Mouse (Mus musculus): Measurements from ENCODE around the gene Rpl23.

Rpl23 gene

DNA sequence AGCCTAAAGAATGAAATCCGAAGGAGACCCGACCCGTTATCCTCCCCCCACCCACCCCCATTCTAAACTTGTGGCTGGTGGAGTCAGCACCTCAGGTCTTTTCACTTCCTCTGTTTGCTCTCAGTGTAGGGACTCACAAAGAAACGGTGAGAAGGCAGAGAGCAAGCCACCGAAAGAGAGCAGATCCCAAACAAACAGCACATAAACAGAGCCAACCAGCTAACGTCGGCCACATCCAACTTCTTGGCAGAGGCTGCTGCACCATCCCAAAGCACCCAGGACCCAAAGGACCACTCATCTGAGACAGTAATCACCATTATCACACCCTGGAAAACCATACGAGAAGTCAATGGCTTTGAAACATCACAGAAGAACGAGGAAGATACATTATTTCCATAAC, 38.8 kb downstream of the Rpl23 start:
- in situ Hi-C loops (cut with MboI; ENCODE audit: low pct_unique_long_range_greater_than_20kb in 1 of 2, low sequenced_read_pairs in 2 of 2, unreplicated experiment in 1 of 2): no loop called here

- in situ Hi-C loops (cut with MboI; ENCODE audit: low pct_unique_long_range_greater_than_20kb in 1 of 2, low sequenced_read_pairs in 2 of 2, unreplicated experiment in 1 of 2): no loop called here
Measured at GRCm38 (mm10) chr11:97742591-97742990, 39.6 kb downstream of the Rpl23 start.

GRCm38 (mm10) chr11:97742157-97742556, 40.1 kb downstream of the Rpl23 start:
- in situ Hi-C loops (cut with MboI; ENCODE audit: low pct_unique_long_range_greater_than_20kb in 1 of 2, low sequenced_read_pairs in 2 of 2, unreplicated experiment in 1 of 2): no loop called here

- in situ Hi-C loops (cut with MboI; ENCODE audit: low pct_unique_long_range_greater_than_20kb in 1 of 2, low sequenced_read_pairs in 2 of 2, unreplicated experiment in 1 of 2): no loop called here
Measured at GRCm38 (mm10) chr11:97740190-97740589, 42.0 kb downstream of the Rpl23 start.

DNA sequence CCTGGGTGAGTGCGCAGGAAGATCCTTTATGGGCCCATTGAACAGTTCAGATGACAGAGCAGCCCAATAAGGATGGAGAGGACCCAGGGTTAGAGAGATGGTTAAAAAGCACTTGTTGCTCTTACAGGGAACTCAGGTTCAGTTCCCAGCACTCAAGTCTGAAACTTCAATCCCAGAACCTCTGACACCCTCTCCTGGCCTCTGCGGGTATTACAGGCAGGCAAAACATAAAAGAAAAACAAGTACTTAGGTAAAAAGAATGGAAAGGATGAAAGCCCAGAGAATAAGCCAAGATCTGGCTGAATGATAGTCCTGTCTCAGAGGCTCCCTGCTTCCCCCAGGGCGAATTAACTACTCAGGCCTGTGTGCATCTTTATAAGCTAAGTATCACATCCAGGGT, 43.1 kb downstream of the Rpl23 start:
- in situ Hi-C loops (cut with MboI; ENCODE audit: low pct_unique_long_range_greater_than_20kb in 1 of 2, low sequenced_read_pairs in 2 of 2, unreplicated experiment in 1 of 2): loop anchor here in 1 of 2 experiments (5.0 kb wide), 1 partner anchor 37 kb away; the partner anchor contains the start of genes Pcgf2 and Psmb3

DNA sequence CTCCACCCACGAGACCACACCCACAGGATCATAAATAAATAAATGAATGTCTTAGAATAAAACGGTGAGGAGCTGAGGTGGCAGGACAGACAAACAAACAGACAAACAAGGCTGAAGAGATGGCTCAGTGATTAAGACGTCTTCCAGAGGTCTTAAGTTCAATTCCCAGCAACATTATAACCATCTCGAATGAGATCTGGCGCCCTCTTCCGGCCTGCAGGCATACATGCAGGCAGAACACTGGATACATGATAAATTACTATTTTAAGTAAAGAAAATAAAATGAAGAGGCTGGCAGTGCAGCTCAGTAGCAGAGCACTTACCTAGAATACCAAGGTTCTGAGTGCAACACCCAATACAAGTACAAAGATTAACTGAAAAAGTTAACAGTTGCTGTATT, 43.5 kb downstream of the Rpl23 start:
- in situ Hi-C loops (cut with MboI; ENCODE audit: low pct_unique_long_range_greater_than_20kb in 1 of 2, low sequenced_read_pairs in 2 of 2, unreplicated experiment in 1 of 2): loop anchor here in 1 of 2 experiments (5.0 kb wide), 1 partner anchor 36 kb away; the partner anchor contains the start of genes Pcgf2 and Psmb3

DNA sequence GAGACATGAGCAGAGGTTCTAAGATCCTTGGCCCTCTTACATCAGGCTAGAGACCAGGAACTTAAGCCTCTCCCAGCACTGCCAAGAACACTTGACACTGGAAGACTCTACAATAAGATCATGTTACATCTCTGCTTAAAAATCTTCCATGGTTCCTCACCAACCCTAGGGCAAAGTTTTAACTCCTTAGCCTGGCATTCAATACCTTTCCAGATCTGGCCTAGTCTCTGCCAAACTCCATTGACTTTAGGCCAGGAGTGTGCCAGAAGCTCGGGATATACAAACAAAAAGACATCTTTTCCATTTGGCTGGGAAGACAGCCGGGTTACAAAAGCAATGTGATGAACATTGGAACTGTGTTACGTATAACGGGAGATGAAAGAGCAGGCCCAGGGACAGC, 44.6 kb downstream of the Rpl23 start:
- in situ Hi-C loops (cut with MboI; ENCODE audit: low pct_unique_long_range_greater_than_20kb in 1 of 2, low sequenced_read_pairs in 2 of 2, unreplicated experiment in 1 of 2): loop anchor here in 1 of 2 experiments (5.0 kb wide), 1 partner anchor 35 kb away; the partner anchor contains the start of genes Pcgf2 and Psmb3

- in situ Hi-C loops (cut with MboI; ENCODE audit: low pct_unique_long_range_greater_than_20kb in 1 of 2, low sequenced_read_pairs in 2 of 2, unreplicated experiment in 1 of 2): loop anchor here in 1 of 2 experiments (5.0 kb wide), 1 partner anchor 34 kb away; the partner anchor contains the start of genes Pcgf2 and Psmb3
Measured at GRCm38 (mm10) chr11:97736645-97737044, 45.6 kb downstream of the Rpl23 start.

DNA sequence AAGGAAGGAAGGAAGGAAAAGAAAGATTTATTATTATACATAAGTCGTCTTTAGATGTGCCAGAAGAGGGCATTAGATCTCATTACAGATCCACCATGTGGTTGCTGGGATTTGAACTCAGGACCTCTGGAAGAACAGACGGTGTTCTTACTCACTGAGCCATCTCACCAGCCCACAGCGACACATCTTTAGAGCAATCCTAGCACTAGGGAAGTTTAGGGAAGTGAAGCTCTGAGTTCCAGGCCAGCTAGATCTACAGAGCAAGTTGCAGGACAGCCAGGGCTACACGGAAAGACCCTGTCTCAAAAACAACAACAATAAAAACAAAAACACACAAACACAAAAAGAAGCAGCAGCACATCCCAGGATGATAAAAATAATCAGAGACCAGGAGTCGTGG, 47.4 kb downstream of the Rpl23 start:
- in situ Hi-C loops (cut with MboI; ENCODE audit: low pct_unique_long_range_greater_than_20kb in 1 of 2, low sequenced_read_pairs in 2 of 2, unreplicated experiment in 1 of 2): loop anchor here in 1 of 2 experiments (5.0 kb wide), 2 partner anchors 33 to 83 kb away; partner anchors contain the start of genes Pcgf2 and Psmb3

- in situ Hi-C loops (cut with MboI; ENCODE audit: low pct_unique_long_range_greater_than_20kb in 1 of 2, low sequenced_read_pairs in 2 of 2, unreplicated experiment in 1 of 2): loop anchor here in 1 of 2 experiments (5.0 kb wide), 1 partner anchor 81 kb away; no protein-coding TSS in a partner anchor
Measured at GRCm38 (mm10) chr11:97733689-97734088, 48.5 kb downstream of the Rpl23 start.

- in situ Hi-C loops (cut with MboI; ENCODE audit: low pct_unique_long_range_greater_than_20kb in 1 of 2, low sequenced_read_pairs in 2 of 2, unreplicated experiment in 1 of 2): no loop called here
Measured at GRCm38 (mm10) chr11:97728730-97729129, 53.5 kb downstream of the Rpl23 start.

GRCm38 (mm10) chr11:97728311-97728710, 53.9 kb downstream of the Rpl23 start:
- in situ Hi-C loops (cut with MboI; ENCODE audit: low pct_unique_long_range_greater_than_20kb in 1 of 2, low sequenced_read_pairs in 2 of 2, unreplicated experiment in 1 of 2): no loop called here

Measured in mouse embryonic stem cell (cell line).